Mouse (Mus musculus) thymus, postnatal 4 days (tissue): ENCODE measurements around the gene Carmil3.

ENCODE experiments used
- DNase-seq: peaks from one replicate; pipeline ENCODE4 v3.0.0; 2021

The Carmil3 gene

GRCm38 (mm10) chr14:55544334-55544733 is 53.9 kb downstream of the Carmil3 start:
- DNase-seq: no peak

- no peak for DNase-seq
Observed at GRCm38 (mm10) chr14:55550191-55550590, 59.7 kb downstream of the Carmil3 start.

GRCm38 (mm10) chr14:55551347-55551746 is 60.9 kb downstream of the Carmil3 start:
- no peak for DNase-seq

- no peak for DNase-seq
Observed at GRCm38 (mm10) chr14:55551794-55552193, 61.3 kb downstream of the Carmil3 start.

GRCm38 (mm10) chr14:55554635-55555034 is 64.2 kb downstream of the Carmil3 start:
- DNase-seq: no peak

- no peak for DNase-seq
Observed at GRCm38 (mm10) chr14:55555788-55556187, 65.3 kb downstream of the Carmil3 start.

- peak; percentile 81 for DNase-seq
Observed at GRCm38 (mm10) chr14:55557003-55557402, 66.6 kb downstream of the Carmil3 start.

DNA sequence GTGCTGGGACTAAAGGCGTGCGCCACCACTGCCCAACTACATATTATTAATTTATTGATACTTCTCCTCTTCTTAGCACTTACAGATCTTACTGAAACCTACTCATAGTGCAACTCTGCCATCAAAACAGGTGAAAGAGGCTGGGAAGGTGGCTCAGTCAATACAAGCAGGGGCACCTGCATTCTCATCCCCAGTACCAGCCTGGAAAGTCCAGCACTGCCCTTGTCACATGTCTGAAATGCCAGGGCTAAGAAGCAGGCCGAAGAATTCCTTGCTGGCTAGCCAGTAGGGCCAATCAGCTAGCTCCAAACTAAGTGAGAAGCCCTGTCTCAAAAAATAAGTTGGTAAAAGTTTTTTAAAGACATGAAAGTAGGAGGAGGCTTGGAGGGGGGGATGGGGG is 67.1 kb downstream of the Carmil3 start:
- no peak for DNase-seq
